Mouse (Mus musculus): ENCODE data around the gene Igfbp4.

Gene Igfbp4

DNA sequence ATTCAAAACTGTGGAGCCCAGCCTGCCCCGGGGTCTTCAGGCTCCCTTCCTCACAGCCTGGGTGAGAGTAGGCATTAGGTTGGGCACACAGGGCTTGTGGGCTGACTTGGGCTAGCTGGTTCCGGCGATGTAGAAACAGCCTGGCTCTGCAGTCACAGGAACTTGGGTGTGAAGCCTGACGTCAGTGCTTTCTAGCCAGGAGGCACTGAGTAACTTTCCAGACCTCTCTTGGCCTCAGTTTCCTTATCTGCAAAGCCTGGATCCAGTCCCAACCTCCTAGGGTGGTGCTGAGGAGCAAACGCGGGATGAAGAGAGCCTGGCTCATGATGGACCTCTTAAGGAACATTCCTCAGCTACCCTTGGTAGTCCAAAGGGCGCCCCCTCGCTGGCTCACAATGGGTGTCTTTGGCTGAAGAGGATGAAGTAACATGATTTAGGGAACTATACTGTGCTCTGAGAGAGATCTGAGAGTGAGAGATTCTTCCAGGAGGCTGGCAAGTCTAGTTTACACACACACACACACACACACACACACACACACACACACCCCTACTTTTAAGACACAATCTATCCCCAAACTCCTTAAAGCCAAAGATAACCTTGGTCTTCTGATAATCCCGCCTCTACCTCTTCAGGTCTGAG, 40.0 kb downstream of the Igfbp4 start:
- DNase-seq (ENCODE audit: low spot score in 2 of 2), result no peak

DNA sequence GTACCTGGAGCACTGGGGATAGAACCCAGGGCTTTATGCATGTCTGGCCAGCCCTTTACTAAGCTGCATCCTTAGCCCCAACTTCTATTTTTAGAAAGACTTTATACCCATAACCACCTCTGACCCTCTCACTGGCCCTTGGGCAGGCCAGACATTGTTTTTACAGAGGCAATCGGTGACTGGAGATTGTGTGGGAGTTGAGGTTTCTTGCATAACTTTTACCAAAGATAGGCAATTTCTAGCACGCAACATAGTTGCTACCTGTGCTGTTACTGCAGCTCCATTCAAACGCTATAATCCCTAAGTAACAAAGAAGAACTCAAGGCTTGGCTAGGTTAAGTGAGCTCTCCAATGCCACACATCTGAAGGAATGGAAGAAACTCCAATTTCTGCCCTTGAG, 40.5 kb downstream of the Igfbp4 start:
- no peak for DNase-seq (ENCODE audit: low spot score in 2 of 2)

- no peak for DNase-seq (ENCODE audit: low spot score in 2 of 2)
Observed at GRCm38 (mm10) chr11:99082098-99082497, 41.1 kb downstream of the Igfbp4 start.

GRCm38 (mm10) chr11:99083516-99083915, 42.5 kb downstream of the Igfbp4 start:
- DNase-seq (ENCODE audit: low spot score in 2 of 2), result no peak

DNA sequence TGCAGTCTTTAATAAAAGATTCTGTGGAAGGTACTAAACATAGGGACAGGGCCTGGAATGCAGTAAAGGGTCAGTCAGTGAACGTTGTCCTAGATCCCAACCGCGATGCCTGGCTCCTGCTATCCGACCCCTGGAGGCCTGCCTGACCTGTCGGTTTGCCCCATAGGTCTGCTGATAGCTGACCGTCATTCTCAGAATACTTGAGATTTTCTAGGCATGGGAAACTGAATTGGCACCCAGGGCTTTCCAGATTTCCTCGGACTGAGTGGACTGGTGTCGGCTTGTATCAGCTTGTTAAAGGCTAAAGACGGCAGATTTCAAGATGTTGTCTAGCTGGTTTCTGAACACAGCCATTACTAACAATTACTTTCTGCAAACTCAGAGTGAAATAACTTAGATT, 43.3 kb downstream of the Igfbp4 start:
- no peak for DNase-seq (ENCODE audit: low spot score in 2 of 2)

- no peak for DNase-seq (ENCODE audit: low spot score in 2 of 2)
Observed at GRCm38 (mm10) chr11:99088486-99088885, 47.4 kb downstream of the Igfbp4 start.

- no peak for DNase-seq (ENCODE audit: low spot score in 2 of 2)
Observed at GRCm38 (mm10) chr11:99089077-99089601, 48.1 kb downstream of the Igfbp4 start, which contains the start of gene Tns4. Gene Tns4 (minus strand): TSS chr11:99089306.

DNA sequence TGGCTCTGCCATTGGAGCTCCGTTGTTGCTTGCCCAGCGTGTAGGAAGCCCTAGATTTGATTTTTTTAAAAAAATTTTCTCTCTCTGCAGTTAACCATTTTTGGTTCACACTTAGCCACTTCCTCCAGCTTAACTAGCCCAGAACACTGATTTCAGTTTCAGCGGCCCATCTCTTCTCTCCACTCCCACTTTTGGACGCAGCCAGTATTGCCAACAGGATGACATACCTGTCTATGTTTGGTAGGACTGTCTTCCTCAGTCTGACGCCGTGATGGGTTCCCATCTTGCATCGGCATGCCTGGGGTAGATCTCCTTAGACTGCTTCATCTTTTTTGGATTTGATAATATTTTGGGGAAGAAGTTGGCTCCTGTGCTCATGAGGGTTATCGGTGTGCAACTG, 49.3 kb downstream of the Igfbp4 start:
- no peak for DNase-seq (ENCODE audit: low spot score in 2 of 2)

GRCm38 (mm10) chr11:99091666-99092065, 50.6 kb downstream of the Igfbp4 start:
- no peak for DNase-seq (ENCODE audit: low spot score in 2 of 2)

DNA sequence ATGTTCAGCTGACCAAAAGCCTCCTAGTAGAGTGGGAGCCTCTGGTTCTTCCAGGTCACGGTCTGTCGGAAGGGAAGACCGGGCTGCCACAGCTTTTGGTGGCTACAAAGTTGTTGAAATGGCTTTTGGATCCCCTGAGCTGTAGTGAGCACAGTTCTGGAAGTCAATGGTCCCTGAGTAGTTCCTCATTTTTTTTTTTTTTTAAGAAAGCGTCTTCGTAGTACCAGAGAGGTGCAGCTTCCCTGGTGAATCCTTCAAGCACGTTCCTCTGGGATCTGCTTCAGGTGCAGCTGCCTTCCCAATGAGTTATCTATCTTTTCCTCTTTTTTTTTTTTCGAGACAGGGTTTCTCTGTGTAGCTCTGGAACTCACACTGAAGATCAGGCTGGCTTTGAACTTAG, 52.7 kb downstream of the Igfbp4 start:
- DNase-seq (ENCODE audit: low spot score in 2 of 2), result no peak

GRCm38 (mm10) chr11:99094911-99095676, 54.0 kb downstream of the Igfbp4 start:
- DNase-seq (ENCODE audit: low spot score in 2 of 2), result no peak

GRCm38 (mm10) chr11:99095759-99096158, 54.7 kb downstream of the Igfbp4 start:
- no peak for DNase-seq (ENCODE audit: low spot score in 2 of 2)

GRCm38 (mm10) chr11:99096417-99096816, 55.4 kb downstream of the Igfbp4 start:
- no peak for DNase-seq (ENCODE audit: low spot score in 2 of 2)

DNA sequence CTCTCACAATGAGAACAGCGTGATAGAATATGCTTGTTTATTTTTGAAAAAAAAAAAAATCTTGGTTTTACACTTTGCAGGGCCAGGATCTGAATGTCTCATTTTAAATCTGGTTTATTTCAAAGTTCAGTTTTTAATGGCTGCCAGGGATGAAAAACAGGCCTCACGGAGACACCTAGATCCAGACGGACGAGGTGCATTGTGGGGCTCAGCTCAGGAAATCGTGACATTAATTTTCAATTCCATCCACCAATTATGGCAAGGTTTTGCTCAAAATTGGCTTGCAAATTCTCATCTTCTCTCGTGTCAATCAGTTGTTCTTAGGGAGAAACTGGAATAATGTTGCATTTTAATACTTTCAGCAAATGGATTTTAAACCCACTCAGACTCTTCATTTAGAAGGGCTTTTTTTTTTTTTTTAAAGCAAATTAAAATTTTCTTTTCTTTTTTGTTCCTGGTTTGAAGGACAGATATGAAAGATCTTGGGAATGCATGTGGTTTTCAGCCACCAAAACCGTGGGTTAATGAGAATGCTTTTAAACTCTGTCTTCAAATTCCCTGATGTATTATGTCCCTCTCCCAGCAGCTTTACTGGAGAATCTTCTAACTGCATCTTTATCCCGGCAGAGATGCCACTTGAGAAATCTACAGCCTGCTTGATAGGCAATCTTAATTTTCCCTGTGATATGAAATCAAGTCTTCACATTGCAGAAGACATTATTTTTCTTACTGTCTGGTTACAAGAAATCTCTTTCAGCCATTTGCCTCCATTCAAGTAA, 56.1 kb downstream of the Igfbp4 start:
- no peak for DNase-seq (ENCODE audit: low spot score in 2 of 2)

- DNase-seq (ENCODE audit: low spot score in 2 of 2), result no peak
Observed at GRCm38 (mm10) chr11:99098924-99099323, 57.9 kb downstream of the Igfbp4 start.

- no peak for DNase-seq (ENCODE audit: low spot score in 2 of 2)
Observed at GRCm38 (mm10) chr11:99099516-99099915, 58.5 kb downstream of the Igfbp4 start.

DNA sequence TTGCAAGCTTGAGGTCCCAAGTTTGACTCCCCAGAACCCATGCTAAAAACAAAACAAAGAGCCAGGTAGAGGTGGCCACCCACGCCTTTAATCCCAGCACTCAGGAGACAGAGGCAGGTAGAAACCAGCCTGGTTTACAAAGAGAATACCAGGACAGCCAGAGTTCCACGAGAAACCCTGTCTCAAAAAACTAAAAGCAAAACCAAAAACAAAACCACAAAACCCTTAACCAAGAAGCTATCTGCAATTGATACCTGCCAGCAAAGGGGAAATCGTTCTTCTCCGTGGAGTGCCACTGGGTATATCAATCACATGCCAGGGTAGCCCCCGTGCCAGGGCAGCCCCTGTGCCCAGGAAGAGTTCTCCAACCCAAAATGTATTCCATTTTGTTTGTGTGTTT, 59.2 kb downstream of the Igfbp4 start:
- DNase-seq (ENCODE audit: low spot score in 2 of 2), result no peak

GRCm38 (mm10) chr11:99101693-99102092, 60.6 kb downstream of the Igfbp4 start:
- no peak for DNase-seq (ENCODE audit: low spot score in 2 of 2)

GRCm38 (mm10) chr11:99102575-99103270, 61.7 kb downstream of the Igfbp4 start:
- DNase-seq (ENCODE audit: low spot score in 2 of 2), result no peak
